Mouse (Mus musculus) myocyte (in vitro differentiated cells): Measurements from ENCODE around the gene Pilrb2. TPM values are rescaled to one million over a fixed set of nuclear protein-coding genes. Genes with fewer than 3 reads are reported as not detected.
"Not testable (repeated sequence)": the region's sequence is repeated elsewhere in the genome, so short reads cannot be mapped to it uniquely, and the experiment has no call there.

ENCODE experiments used
- H3K27me3 ChIP-seq: one replicate; pipeline ENCODE4 v1.6.1; 2011; ENCODE audit not compliant: control insufficient read depth, insufficient read depth, insufficient read length
- H3K36me3 ChIP-seq: one replicate; pipeline ENCODE4 v1.6.1; 2011; ENCODE audit not compliant: control insufficient read depth, insufficient read depth
- H3K4me2 ChIP-seq: one replicate; pipeline ENCODE4 v1.6.1; 2011; ENCODE audit warnings: low read depth, control low read depth
- H3K4me3 ChIP-seq: one replicate; pipeline ENCODE4 v1.5.1; 2011; ENCODE audit warnings: mild to moderate bottlenecking, control low read depth, moderate library complexity
- H3K79me2 ChIP-seq: one replicate; pipeline ENCODE4 v1.6.1; 2011; ENCODE audit not compliant: control insufficient read depth, insufficient read depth
- H3ac ChIP-seq: one replicate; pipeline ENCODE4 v1.6.1; 2011; ENCODE audit not compliant: control insufficient read depth, insufficient read length
- CEBPB ChIP-seq: IDR thresholded peaks from 2 replicates; pipeline ENCODE4 v1.6.1; 2011; ENCODE audit warnings: mild to moderate bottlenecking, moderate library complexity; ENCODE audit not compliant: poor library complexity, insufficient read depth, severe bottlenecking
- E2F4 ChIP-seq: IDR thresholded peaks from one replicate; pipeline ENCODE4 v1.6.1; 2011; ENCODE audit warnings: mild to moderate bottlenecking, control low read depth, moderate library complexity; ENCODE audit not compliant: insufficient read depth
- MAX ChIP-seq: IDR thresholded peaks from one replicate; pipeline ENCODE4 v1.6.1; 2011; ENCODE audit warnings: low read depth, mild to moderate bottlenecking, control low read depth
- MYOD1 ChIP-seq, 3 experiments: IDR thresholded peaks; one replicate each; pipeline ENCODE4 v1.6.1; 2011; ENCODE audit warnings: control low read depth in 2 of 3, low read depth in 2 of 3, mild to moderate bottlenecking in 2 of 3, moderate library complexity in 1 of 3; ENCODE audit not compliant: insufficient read length in 2 of 3, control insufficient read depth in 1 of 3
- MYOG ChIP-seq, 3 experiments: IDR thresholded peaks; one replicate each; pipeline ENCODE4 v1.6.1; 2011; ENCODE audit warnings: control low read depth in 2 of 3, low read depth in 2 of 3, mild to moderate bottlenecking in 2 of 3; ENCODE audit not compliant: insufficient read length in 2 of 3, control insufficient read depth in 1 of 3, insufficient read depth in 1 of 3
- POLR2A ChIP-seq: IDR thresholded peaks from one replicate; pipeline ENCODE4 v1.6.1; 2011; ENCODE audit warnings: low read depth, mild to moderate bottlenecking, control low read depth, moderate library complexity; ENCODE audit not compliant: insufficient read length
- POLR2AphosphoS2 ChIP-seq: IDR thresholded peaks from one replicate; pipeline ENCODE4 v1.6.1; 2011; ENCODE audit warnings: low read depth, control low read depth; ENCODE audit not compliant: insufficient read length
- REST ChIP-seq: IDR thresholded peaks from one replicate; pipeline ENCODE4 v1.6.1; 2011; ENCODE audit warnings: mild to moderate bottlenecking, control low read depth, moderate library complexity; ENCODE audit not compliant: insufficient read depth, insufficient read length
- SRF ChIP-seq: IDR thresholded peaks from one replicate; pipeline ENCODE4 v1.6.1; 2011; ENCODE audit warnings: low read depth; ENCODE audit not compliant: control insufficient read depth, insufficient read length
- TCF12 ChIP-seq: IDR thresholded peaks from one replicate; pipeline ENCODE4 v1.6.1; 2011; ENCODE audit warnings: mild to moderate bottlenecking, control low read depth; ENCODE audit not compliant: poor library complexity, insufficient read depth, severe bottlenecking
- TCF3 ChIP-seq: IDR thresholded peaks from one replicate; pipeline ENCODE4 v1.6.1; 2011; ENCODE audit warnings: low read depth, control low read depth; ENCODE audit not compliant: insufficient read length
- USF1 ChIP-seq: IDR thresholded peaks from one replicate; pipeline ENCODE4 v1.6.1; 2011; ENCODE audit warnings: low read depth, mild to moderate bottlenecking, control low read depth, moderate library complexity
- polyA plus RNA-seq: library from polyadenylated mRNA; unstranded; fragments of >200 nt; fragmentation: generic; extraction: Trizol; gene quantifications from one replicate; pipeline ENCODE4 v1.2.1, GENCODE M21; 2012; ENCODE audit warnings: missing spikeins

Pilrb2 gene
- polyA plus RNA-seq, 1 experiment, result not detected

DNA sequence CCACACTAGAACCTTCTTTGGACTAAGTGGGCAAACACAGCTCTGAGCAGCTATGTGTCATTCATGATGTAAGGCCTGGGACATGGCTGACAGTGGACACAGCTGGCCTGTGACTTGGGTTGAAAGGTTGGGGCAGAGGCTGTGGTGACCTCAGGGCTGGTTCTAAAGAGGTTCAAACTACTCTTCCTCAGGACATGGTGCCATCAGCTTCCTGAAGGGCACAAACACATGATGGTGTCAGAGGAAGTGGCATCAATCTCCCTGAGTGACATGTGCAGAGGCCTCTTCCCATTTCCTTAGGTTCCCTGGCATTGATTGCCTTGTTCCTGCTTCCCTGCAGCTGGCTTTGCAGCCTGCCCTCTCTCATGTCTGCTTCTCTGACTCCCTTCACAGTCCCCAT lies 34.5 kb downstream of the Pilrb2 start:
- H3K36me3 ChIP-seq, H3K4me2 ChIP-seq, H3K27me3 ChIP-seq, H3K79me2 ChIP-seq, H3K4me3 ChIP-seq, H3ac ChIP-seq: not testable (repeated sequence)

DNA sequence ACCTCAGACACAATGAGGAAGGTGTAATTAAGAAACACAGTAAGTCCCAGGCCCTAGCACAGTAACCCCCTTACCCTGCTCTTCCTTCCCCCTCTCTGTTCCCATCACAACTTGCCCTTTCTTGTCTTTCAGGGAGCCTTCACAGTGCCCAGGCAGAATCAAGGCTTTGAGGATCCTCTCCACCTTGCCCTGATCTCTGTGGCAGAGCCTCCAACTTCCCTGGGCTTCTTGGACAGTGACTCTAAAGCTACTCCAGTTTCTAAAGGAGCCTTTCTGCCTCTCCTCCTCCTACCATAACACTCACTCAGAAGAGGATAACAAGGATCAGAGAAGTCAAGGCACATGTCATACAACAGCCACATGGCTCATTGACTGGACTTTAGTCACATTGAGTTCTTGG lies 35.0 kb downstream of the Pilrb2 start:
- H3ac ChIP-seq, result no peak overlapping the region
- H3K27me3 ChIP-seq, result no peaks in the 10 kb centered on the region
- H3K79me2 ChIP-seq, result no peaks in the 10 kb centered on the region
- no peaks in the 10 kb centered on the region for H3K36me3 ChIP-seq
- no peak overlapping the region for H3K4me3 ChIP-seq
- no peak overlapping the region for H3K4me2 ChIP-seq
- TF ChIP-seq MAX, result no peak

DNA sequence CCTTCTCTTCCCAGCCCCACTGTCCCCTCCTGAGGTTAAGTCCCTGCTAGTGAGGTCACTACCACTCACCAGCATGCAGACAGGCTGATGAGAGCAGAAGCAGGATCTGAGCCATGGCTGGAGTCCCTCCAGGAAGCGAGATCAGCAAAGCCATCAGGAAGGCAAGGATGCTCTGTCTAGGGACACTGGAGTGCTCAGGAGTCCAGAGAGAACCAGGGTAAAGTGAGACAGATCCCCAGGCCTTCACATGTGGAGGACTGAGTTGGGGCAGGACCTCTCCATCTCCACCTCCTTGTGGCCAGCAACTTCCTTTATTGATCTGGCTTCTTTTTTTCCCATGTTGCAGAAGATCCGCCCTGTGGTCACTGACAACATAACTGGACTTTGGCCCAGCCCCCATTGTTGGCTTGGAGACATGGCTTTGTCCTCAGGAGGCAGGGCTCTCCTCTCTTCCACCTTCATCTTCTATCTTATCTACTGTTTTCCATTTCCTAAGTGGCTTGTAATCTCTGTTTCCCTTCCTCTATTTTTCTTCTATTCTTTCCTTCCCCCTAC lies 35.6 kb downstream of the Pilrb2 start, which contains the start of gene Pilra:
Gene Pilra, minus strand, starts transcription at position 316 of the 555 bp plus-strand sequence.
- not testable (repeated sequence) for H3K4me2 ChIP-seq, H3ac ChIP-seq, H3K36me3 ChIP-seq, H3K4me3 ChIP-seq, H3K27me3 ChIP-seq, H3K79me2 ChIP-seq

DNA sequence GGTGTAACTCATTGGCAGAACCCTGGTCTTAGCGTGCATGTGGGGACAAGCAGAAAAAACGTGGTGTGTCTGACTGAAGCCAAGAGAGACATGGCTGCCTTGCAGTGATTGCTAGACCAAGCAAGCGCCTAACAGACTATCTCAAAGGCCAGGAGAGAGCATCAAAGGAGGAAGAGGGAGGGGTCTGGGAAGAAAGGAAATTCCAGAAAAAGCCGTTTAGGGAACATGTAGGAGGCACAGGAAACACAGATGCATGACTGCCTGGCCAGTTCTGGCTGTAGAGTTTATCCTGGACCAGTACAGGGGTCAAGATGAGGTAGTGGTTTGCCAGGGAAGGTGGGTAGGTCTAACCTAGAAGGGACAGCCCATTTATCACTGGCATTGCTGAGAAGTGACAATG lies 38.1 kb downstream of the Pilrb2 start:
- Histone ChIP-seq H3K4me3 (no peak overlapping the region), H3ac (no peak overlapping the region), H3K36me3 (no peaks in the 10 kb centered on the region), H3K27me3 (no peaks in the 10 kb centered on the region), H3K4me2 (no peak overlapping the region), H3K79me2 (no peaks in the 10 kb centered on the region)
- no peak for TF ChIP-seq POLR2A
- no peak for TF ChIP-seq SRF
- TF ChIP-seq MYOD1 (IDR thresholded peaks at IDR 0.05; ENCODE audit: control insufficient read depth in 1 of 3, insufficient read length in 2 of 3, low read depth in 2 of 3), result no peak
- TF ChIP-seq USF1, result no peak
- TF ChIP-seq TCF3, result no peak
- no peak for TF ChIP-seq CEBPB
- TF ChIP-seq REST, result no peak
- TF ChIP-seq MYOG (IDR thresholded peaks at IDR 0.05; ENCODE audit: control insufficient read depth in 1 of 3, insufficient read depth in 1 of 3, insufficient read length in 2 of 3, low read depth in 2 of 3), result no peak
- no peak for TF ChIP-seq TCF12
- no peak for TF ChIP-seq POLR2AphosphoS2
- TF ChIP-seq E2F4, result no peak
- TF ChIP-seq MAX, result no peak

DNA sequence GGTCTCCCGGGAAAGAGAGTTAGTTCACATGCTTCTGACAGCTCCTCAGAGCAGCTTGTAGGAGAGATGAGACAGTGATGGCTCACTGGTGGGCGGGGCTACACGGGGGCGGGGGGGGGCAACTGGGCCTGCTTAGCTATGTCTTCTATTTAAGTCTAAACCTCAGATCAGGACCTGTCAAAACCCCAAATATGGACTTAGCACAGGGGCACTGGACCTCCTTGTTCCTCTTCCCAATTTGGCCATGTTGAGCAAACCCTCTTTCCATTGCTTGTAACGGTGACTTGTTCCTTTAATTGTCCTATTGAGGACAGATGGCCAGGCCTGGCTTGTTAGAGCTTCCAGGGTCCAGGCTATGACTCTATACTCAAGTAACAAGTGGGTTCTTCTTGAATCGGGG lies 40.1 kb downstream of the Pilrb2 start:
- TF ChIP-seq TCF3 (no peak), MYOG (IDR thresholded peaks at IDR 0.05; ENCODE audit: control insufficient read depth in 1 of 3, insufficient read depth in 1 of 3, insufficient read length in 2 of 3, low read depth in 2 of 3) (no peak), SRF (no peak), CEBPB (no peak), POLR2AphosphoS2 (no peak), POLR2A (no peak), TCF12 (no peak)

DNA sequence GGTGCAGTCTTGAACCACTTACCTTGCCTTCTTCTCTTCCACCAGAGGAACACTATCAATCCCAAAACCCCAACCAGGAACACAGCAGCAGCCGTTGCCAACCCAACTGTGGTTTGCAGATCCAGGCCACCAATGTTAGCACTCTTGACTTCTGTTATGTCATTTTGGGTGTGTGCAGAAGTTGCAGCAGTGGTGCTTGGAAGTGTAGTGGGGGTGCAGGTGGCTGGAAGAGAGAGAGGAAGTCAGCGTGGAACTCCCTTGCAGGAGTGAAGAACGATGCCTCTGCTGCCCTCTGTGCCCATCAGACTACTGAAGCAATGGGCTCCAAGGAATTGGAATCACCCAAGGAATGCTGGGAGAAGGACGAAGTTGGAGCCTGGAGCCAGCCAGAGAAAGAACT lies 40.5 kb downstream of the Pilrb2 start:
- H3K4me2 ChIP-seq, result no peak overlapping the region
- no peak overlapping the region for H3K4me3 ChIP-seq
- TF ChIP-seq USF1 (no peak), E2F4 (no peak), CEBPB (no peak), MYOG (IDR thresholded peaks at IDR 0.05; ENCODE audit: control insufficient read depth in 1 of 3, insufficient read depth in 1 of 3, insufficient read length in 2 of 3, low read depth in 2 of 3) (no peak), POLR2AphosphoS2 (no peak), MAX (no peak), MYOD1 (IDR thresholded peaks at IDR 0.05; ENCODE audit: control insufficient read depth in 1 of 3, insufficient read length in 2 of 3, low read depth in 2 of 3) (no peak), TCF12 (no peak), POLR2A (no peak), SRF (no peak), TCF3 (no peak), REST (no peak)
- no peaks in the 10 kb centered on the region for H3K36me3 ChIP-seq
- no peaks in the 10 kb centered on the region for H3K79me2 ChIP-seq
- H3ac ChIP-seq, result no peak overlapping the region
- no peaks in the 10 kb centered on the region for H3K27me3 ChIP-seq

More for the DNA sequence above, 40.1 kb downstream of the Pilrb2 start:
- Histone ChIP-seq H3K36me3 (no peaks in the 10 kb centered on the region), H3K27me3 (no peaks in the 10 kb centered on the region), H3K4me3 (no peak overlapping the region), H3K79me2 (no peaks in the 10 kb centered on the region), H3K4me2 (no peak overlapping the region), H3ac (no peak overlapping the region)
